Mouse (Mus musculus): ENCODE results near the gene Abca12. TPM values are rescaled to one million over a fixed set of nuclear protein-coding genes. Genes with fewer than 3 reads are reported as not detected.

The Abca12 gene
- total and polyA plus RNA-seq, 3 experiments, result 0.04 to 0.16 (median 0.08) TPM

GRCm38 (mm10) chr1:71338548-71339340, 76.0 kb downstream of the Abca12 start:
- dilution Hi-C loops (cut with MboI; ENCODE audit: extremely low pct_ligation_motif_present, extremely low pct_unique_long_range_greater_than_20kb, low sequenced_read_pairs), result no loop called here
- Histone ChIP-seq H3K79me2 (replicated peaks; ENCODE audit: control insufficient read depth, extremely low read depth, insufficient read depth, poor library complexity, severe bottlenecking) (no peaks in the 10 kb centered on the region), H3K9ac (ENCODE audit: insufficient read depth, low read depth) (no peak overlapping the region), H3K36me3 (replicated peaks in 1 of 2; ENCODE audit: control insufficient read depth in 1 of 2, insufficient read depth in 1 of 2, low read length in 1 of 2) (no peaks in the 10 kb centered on the region), H3K4me1 (ENCODE audit: control insufficient read depth in 1 of 2, insufficient read depth in 2 of 2) (peaks cover 0 to 5% of the 10 kb centered on the region in 2 experiments; a peak in 2 of 4 replicates), H3K4me3 (replicated peaks in 1 of 3; ENCODE audit: low read depth in 2 of 3, low read length in 2 of 3, poor library complexity in 1 of 3) (no peak overlapping the region), H3K27ac (ENCODE audit: insufficient read depth, low read depth) (no peak overlapping the region), H3K9me3 (replicated peaks; ENCODE audit: low read length) (no peaks in the 10 kb centered on the region), H3K27me3 (replicated peaks) (no peaks in the 10 kb centered on the region), H3K4me2 (ENCODE audit: insufficient read depth, low read depth, poor library complexity, severe bottlenecking) (no peak overlapping the region)
- no peak for DNase-seq (ENCODE audit: extremely low read depth)
- no peak for TF ChIP-seq MEF2A (IDR thresholded peaks at IDR 0.05; ENCODE audit: borderline replicate concordance, low read depth, low read length)
- TF ChIP-seq KAT2A (IDR thresholded peaks at IDR 0.05; ENCODE audit: insufficient replicate concordance, low read length), result no peak
- in situ Hi-C loops (cut with MboI; ENCODE audit: low pct_ligation_motif_present, low pct_unique_long_range_greater_than_20kb, low sequenced_read_pairs), result no loop called here

- Histone ChIP-seq H3K4me1 (ENCODE audit: control insufficient read depth in 1 of 2, insufficient read depth in 2 of 2) (peaks cover 0 to 4% of the 10 kb centered on the region in 2 experiments; a peak in 1 of 4 replicates), H3K4me2 (ENCODE audit: insufficient read depth, low read depth, poor library complexity, severe bottlenecking) (no peak overlapping the region), H3K4me3 (replicated peaks in 1 of 3; ENCODE audit: low read depth in 2 of 3, low read length in 2 of 3, poor library complexity in 1 of 3) (no peak overlapping the region), H3K9ac (ENCODE audit: insufficient read depth, low read depth) (no peak overlapping the region), H3K27me3 (replicated peaks) (no peaks in the 10 kb centered on the region), H3K27ac (ENCODE audit: insufficient read depth, low read depth) (no peak overlapping the region), H3K79me2 (replicated peaks; ENCODE audit: control insufficient read depth, extremely low read depth, insufficient read depth, poor library complexity, severe bottlenecking) (no peaks in the 10 kb centered on the region), H3K36me3 (replicated peaks in 1 of 2; ENCODE audit: control insufficient read depth in 1 of 2, insufficient read depth in 1 of 2, low read length in 1 of 2) (no peaks in the 10 kb centered on the region), H3K9me3 (replicated peaks; ENCODE audit: low read length) (no peaks in the 10 kb centered on the region)
- dilution Hi-C loops (cut with MboI; ENCODE audit: extremely low pct_ligation_motif_present, extremely low pct_unique_long_range_greater_than_20kb, low sequenced_read_pairs), result no loop called here
- no peak for DNase-seq (ENCODE audit: extremely low read depth)
- no peak for TF ChIP-seq UBTF (IDR thresholded peaks at IDR 0.05; ENCODE audit: low read depth, low read length)
- no peak for TF ChIP-seq ZMIZ1 (IDR thresholded peaks at IDR 0.05; ENCODE audit: low read depth, low read length)
- no peak for TF ChIP-seq ZC3H11A (IDR thresholded peaks at IDR 0.05; ENCODE audit: low read depth, low read length)
- TF ChIP-seq E2F4 (IDR thresholded peaks at IDR 0.05; ENCODE audit: insufficient replicate concordance, low read depth, low read length), result no peak
- no peak for TF ChIP-seq MAZ (IDR thresholded peaks at IDR 0.05; ENCODE audit: low read depth, low read length)
- no peak for TF ChIP-seq TBP (conservative IDR thresholded peaks at IDR 0.05; ENCODE audit: low read depth, low read length)
- TF ChIP-seq GABPA (IDR thresholded peaks at IDR 0.05; ENCODE audit: insufficient replicate concordance, low read depth, low read length), result no peak
- no peak for TF ChIP-seq CHD1 (IDR thresholded peaks at IDR 0.05; ENCODE audit: low read depth, low read length)
- no peak for TF ChIP-seq RCOR1 (conservative IDR thresholded peaks at IDR 0.05; ENCODE audit: low read depth, low read length)
- TF ChIP-seq MEF2A (IDR thresholded peaks at IDR 0.05; ENCODE audit: borderline replicate concordance, low read depth, low read length), result no peak
- TF ChIP-seq MYC (IDR thresholded peaks at IDR 0.05; ENCODE audit: low read depth, low read length), result no peak
- TF ChIP-seq BHLHE40 (IDR thresholded peaks at IDR 0.05; ENCODE audit: low read depth, low read length), result no peak
- TF ChIP-seq CTCF (conservative IDR thresholded peaks at IDR 0.05 in 1 of 2, IDR thresholded peaks at IDR 0.05 in 1 of 2; ENCODE audit: low read depth in 2 of 2, low read length in 2 of 2), result no peak
- no peak for TF ChIP-seq NELFE (IDR thresholded peaks at IDR 0.05; ENCODE audit: low read depth, low read length)
- no peak for TF ChIP-seq ETS1 (conservative IDR thresholded peaks at IDR 0.05; ENCODE audit: low read depth, low read length)
- TF ChIP-seq USF2 (conservative IDR thresholded peaks at IDR 0.05; ENCODE audit: low read depth, low read length), result no peak
- no peak for TF ChIP-seq EP300 (IDR thresholded peaks at IDR 0.05; ENCODE audit: low read length)
- TF ChIP-seq KAT2A (IDR thresholded peaks at IDR 0.05; ENCODE audit: insufficient replicate concordance, low read length), result no peak
- in situ Hi-C loops (cut with MboI; ENCODE audit: low pct_ligation_motif_present, low pct_unique_long_range_greater_than_20kb, low sequenced_read_pairs), result no loop called here
Observed at GRCm38 (mm10) chr1:71330349-71330748, 84.4 kb downstream of the Abca12 start.

All from CH12.LX (cell line).